Mouse (Mus musculus) liver, embryonic 11.5 days (tissue): Measurements from ENCODE around the gene Nol3. TPM values are rescaled to one million over a fixed set of nuclear protein-coding genes. Genes with fewer than 3 reads are reported as not detected.

Experiments
- ATAC-seq: fragments of 200-750 bp; cut with Nextera tagmentation; replicated peaks from 2 replicates; pipeline ENCODE4 v1.8.0; 2017; ENCODE audit warnings: moderate number of reproducible peaks, mild to moderate bottlenecking, moderate TSS enrichment, moderate library complexity; ENCODE audit not compliant: low FRiP score
- DNase-seq: peaks from one replicate; pipeline ENCODE4 v3.0.0-alpha.2; 2017; ENCODE audit warnings: low spot score
- H3K27ac ChIP-seq: fragments of 300-500 bp; sonication (generic); 2 replicates; pipeline ENCODE4 v1.5.1; 2014; ENCODE audit warnings: mild to moderate bottlenecking, low read depth, low read length, control low read depth
- H3K27me3 ChIP-seq: fragments of 300-500 bp; sonication (generic); replicated peaks from 2 replicates; pipeline ENCODE4 v1.6.1; 2014; ENCODE audit warnings: low read length, mixed read lengths; ENCODE audit not compliant: control insufficient read depth, insufficient read depth
- H3K36me3 ChIP-seq: fragments of 300-500 bp; sonication (generic); 2 replicates; pipeline ENCODE4 v1.6.1; 2014; ENCODE audit warnings: mild to moderate bottlenecking, low read length, moderate library complexity, mixed read lengths; ENCODE audit not compliant: control insufficient read depth, insufficient read depth
- H3K4me1 ChIP-seq: fragments of 300-500 bp; sonication (generic); replicated peaks from 2 replicates; pipeline ENCODE4 v1.6.1; 2014; ENCODE audit warnings: low read length, mixed read lengths; ENCODE audit not compliant: control insufficient read depth, insufficient read depth
- H3K4me2 ChIP-seq: fragments of 300-500 bp; sonication (generic); 2 replicates; pipeline ENCODE4 v1.6.1; 2014; ENCODE audit warnings: mild to moderate bottlenecking, control low read depth, moderate library complexity
- H3K4me3 ChIP-seq: fragments of 300-500 bp; sonication (generic); 2 replicates; pipeline ENCODE4 v1.5.1; 2014; ENCODE audit warnings: low read depth, low read length, control low read depth
- H3K9ac ChIP-seq: fragments of 300-500 bp; sonication (generic); 2 replicates; pipeline ENCODE4 v1.6.1; 2014; ENCODE audit warnings: low read depth, low read length, control low read depth
- H3K9me3 ChIP-seq: fragments of 300-500 bp; sonication (generic); 2 replicates; pipeline ENCODE4 v1.6.1; 2016; ENCODE audit warnings: low read length, inconsistent platforms, mixed read lengths; ENCODE audit not compliant: control insufficient read depth
- WGBS: fragments of 180-500 bp; shearing (Covaris S2); extraction: QIAGEN DNeasy Blood & Tissue Kit; methylation state at CpG from one replicate; pipeline ENCODE4 v1.1.7; 2014; 5-methylcytosine and 5-hydroxymethylcytosine counted together
- polyA plus RNA-seq: library from polyadenylated mRNA; unstranded; fragments of >200 nt; fragmentation: Nextera tagmentation; extraction: Ambion mirVana; gene quantifications from 2 replicates; pipeline ENCODE4 v1.2.1, GENCODE M21; 2014

The Nol3 gene
- polyA plus RNA-seq, 1 experiment from 2014 or later = 0.14 TPM

GRCm38 (mm10) chr8:105297511-105298192 lies 21.7 kb downstream of the Nol3 start, which contains the start of gene E2f4:
E2f4 (plus strand) TSS chr8:105297663.
- ATAC-seq = peak; percentile 81
- Histone ChIP-seq H3K4me2 (peak within 1 kb of the TSS; percentile 76), H3K4me1 (peaks cover 40% of the 10 kb centered on the region), H3K27me3 (no peaks in the 10 kb centered on the region), H3K36me3 (peaks cover 34% of the 10 kb centered on the region), H3K4me3 (peak within 1 kb of the TSS; percentile 99), H3K9me3 (no peaks in the 10 kb centered on the region), H3K27ac (peak within 1 kb of the TSS; percentile 83), H3K9ac (peak within 1 kb of the TSS; percentile 97)
- DNase-seq = peak; percentile 94
- WGBS = under 1% methylated on average over 58 of the region's 58 CpGs

- Histone ChIP-seq H3K4me3 (peak overlapping the region; percentile 99), H3K9ac (peak overlapping the region; percentile 97), H3K27me3 (no peaks in the 10 kb centered on the region), H3K27ac (peak overlapping the region; percentile 83), H3K36me3 (peaks cover 40% of the 10 kb centered on the region), H3K4me2 (peak overlapping the region; percentile 76), H3K9me3 (no peaks in the 10 kb centered on the region), H3K4me1 (peaks cover 44% of the 10 kb centered on the region)
- 38% methylated on average over 18 of the region's 18 CpGs for WGBS
- ATAC-seq (no peak), DNase-seq (no peak)
These were observed 22.7 kb downstream of the Nol3 start for GRCm38 (mm10) chr8:105298351-105299252.

- DNase-seq (no peak), ATAC-seq (peak; percentile 86)
- Histone ChIP-seq H3K9me3 (no peaks in the 10 kb centered on the region), H3K27me3 (no peaks in the 10 kb centered on the region), H3K9ac (peak overlapping the region; percentile 67), H3K4me3 (peak overlapping the region; percentile 99), H3K36me3 (peaks cover 50% of the 10 kb centered on the region), H3K27ac (peak overlapping the region; percentile 83), H3K4me2 (peak overlapping the region; percentile 76), H3K4me1 (peaks cover 54% of the 10 kb centered on the region)
- WGBS = 52% methylated on average over 8 of the region's 8 CpGs
These were observed 24.0 kb downstream of the Nol3 start for GRCm38 (mm10) chr8:105299962-105300361.

- ATAC-seq (no peak), DNase-seq (no peak)
- H3K36me3 ChIP-seq = peaks cover 58% of the 10 kb centered on the region
- H3K27ac ChIP-seq = no peak overlapping the region
- H3K9ac ChIP-seq = no peak overlapping the region
- 76% methylated on average over 8 of the region's 8 CpGs for WGBS
- no peaks in the 10 kb centered on the region for H3K27me3 ChIP-seq
- H3K4me1 ChIP-seq = peaks cover 56% of the 10 kb centered on the region
- H3K9me3 ChIP-seq = no peaks in the 10 kb centered on the region
- no peak overlapping the region for H3K4me2 ChIP-seq
- H3K4me3 ChIP-seq = no peak overlapping the region
These were observed 27.5 kb downstream of the Nol3 start for GRCm38 (mm10) chr8:105303396-105303795.

GRCm38 (mm10) chr8:105303874-105304273 lies 27.9 kb downstream of the Nol3 start:
- Histone ChIP-seq H3K27me3 (no peaks in the 10 kb centered on the region), H3K9me3 (no peaks in the 10 kb centered on the region), H3K4me1 (peaks cover 52% of the 10 kb centered on the region), H3K27ac (0 out of 2 replicates have a peak overlapping the region, but pooled peaks have one; percentile 6), H3K36me3 (peaks cover 55% of the 10 kb centered on the region), H3K9ac (no peak overlapping the region), H3K4me2 (no peak overlapping the region), H3K4me3 (no peak overlapping the region)
- DNase-seq (no peak), ATAC-seq (no peak)
- 84% methylated on average over 9 of the region's 9 CpGs for WGBS

- DNase-seq (no peak), ATAC-seq (peak; percentile 16)
- H3K27me3 ChIP-seq = no peaks in the 10 kb centered on the region
- 76% methylated on average over 9 of the region's 9 CpGs for WGBS
- peaks cover 47% of the 10 kb centered on the region for H3K4me1 ChIP-seq
- H3K27ac ChIP-seq = 0 out of 2 replicates have a peak overlapping the region, but pooled peaks have one; percentile 6
- H3K4me2 ChIP-seq = 0 out of 2 replicates have a peak overlapping the region, but pooled peaks have one; percentile 11
- H3K9ac ChIP-seq = no peak overlapping the region
- no peaks in the 10 kb centered on the region for H3K9me3 ChIP-seq
- no peak overlapping the region for H3K4me3 ChIP-seq
- peaks cover 53% of the 10 kb centered on the region for H3K36me3 ChIP-seq
These were observed 28.6 kb downstream of the Nol3 start for GRCm38 (mm10) chr8:105304325-105305210.

GRCm38 (mm10) chr8:105305211-105306145 lies 29.5 kb downstream of the Nol3 start, which contains the start of gene Elmo3:
Elmo3 (plus strand) TSS chr8:105305601.
- WGBS = 14% methylated on average over 30 of the region's 30 CpGs
- H3K4me1 ChIP-seq = peaks cover 41% of the 10 kb centered on the region
- DNase-seq (peak; percentile 72), ATAC-seq (peak; percentile 69)
- H3K36me3 ChIP-seq = peaks cover 48% of the 10 kb centered on the region
- peak within 1 kb of the TSS; percentile 66 for H3K4me2 ChIP-seq
- H3K9me3 ChIP-seq = no peaks in the 10 kb centered on the region
- peak within 1 kb of the TSS; percentile 43 for H3K27ac ChIP-seq
- H3K27me3 ChIP-seq = no peaks in the 10 kb centered on the region
- peak within 1 kb of the TSS; percentile 53 for H3K9ac ChIP-seq
- H3K4me3 ChIP-seq = peak within 1 kb of the TSS; percentile 37
